Mouse (Mus musculus) testis, adult 2 months (tissue): ENCODE results near the gene Jazf1. TPM values are rescaled to one million over a fixed set of nuclear protein-coding genes. Genes with fewer than 3 reads are reported as not detected.

ENCODE experiments used
- H3K27ac ChIP-seq: fragments of 200-500 bp; 2 replicates; pipeline ENCODE4 v1.5.1; 2012; ENCODE audit warnings: low read depth, low read length; ENCODE audit not compliant: control insufficient read depth, insufficient read depth
- H3K27me3 ChIP-seq: fragments of 200-500 bp; 2 replicates; pipeline ENCODE4 v1.6.1; 2012; ENCODE audit warnings: mild to moderate bottlenecking, low read length, moderate library complexity; ENCODE audit not compliant: control insufficient read depth, insufficient read depth
- H3K36me3 ChIP-seq: fragments of 200-500 bp; 2 replicates; pipeline ENCODE4 v1.6.1; 2012; ENCODE audit warnings: mild to moderate bottlenecking, low read length; ENCODE audit not compliant: control insufficient read depth, insufficient read depth
- H3K4me1 ChIP-seq: fragments of 200-500 bp; 2 replicates; pipeline ENCODE4 v1.6.1; 2012; ENCODE audit warnings: low read length; ENCODE audit not compliant: control insufficient read depth, insufficient read depth
- H3K4me3 ChIP-seq: fragments of 200-500 bp; 2 replicates; pipeline ENCODE4 v1.5.1; 2012; ENCODE audit warnings: low read depth, mild to moderate bottlenecking, low read length, moderate library complexity, mixed read lengths; ENCODE audit not compliant: control insufficient read depth
- CTCF ChIP-seq: fragments of 200-500 bp; IDR thresholded peaks from 2 replicates; pipeline ENCODE4 v1.5.1; 2012; ENCODE audit warnings: low read depth, mild to moderate bottlenecking, inconsistent platforms, low read length, moderate library complexity; ENCODE audit not compliant: control insufficient read depth, insufficient read depth, insufficient replicate concordance
- POLR2A ChIP-seq: fragments of 200-500 bp; IDR thresholded peaks from 2 replicates; pipeline ENCODE4 v1.6.1; 2012; ENCODE audit warnings: low read depth, mild to moderate bottlenecking, inconsistent platforms, low read length, moderate library complexity; ENCODE audit not compliant: control insufficient read depth
- polyA plus RNA-seq: library from polyadenylated mRNA; depleted of rRNA; stranded (reverse); fragments of >200 nt; gene quantifications from 2 replicates; pipeline ENCODE4 v1.2.3, GENCODE M21; 2012

Gene Jazf1
- polyA plus RNA-seq, 1 experiment = 51.8 TPM

- no peaks in the 10 kb centered on the region for H3K27me3 ChIP-seq
- no peak overlapping the region for H3K4me3 ChIP-seq
- no peaks in the 10 kb centered on the region for H3K36me3 ChIP-seq
- no peaks in the 10 kb centered on the region for H3K4me1 ChIP-seq
- TF ChIP-seq CTCF = no peak
- no peak for TF ChIP-seq POLR2A
- no peak overlapping the region for H3K27ac ChIP-seq
These were observed 207.1 kb downstream of the Jazf1 start for GRCm38 (mm10) chr6:52861186-52861820.

GRCm38 (mm10) chr6:52860713-52861112, 207.7 kb downstream of the Jazf1 start:
- H3K4me1 ChIP-seq = no peaks in the 10 kb centered on the region
- no peaks in the 10 kb centered on the region for H3K36me3 ChIP-seq
- H3K27me3 ChIP-seq = no peaks in the 10 kb centered on the region
- H3K4me3 ChIP-seq = no peak overlapping the region
- H3K27ac ChIP-seq = no peak overlapping the region
- TF ChIP-seq CTCF (no peak), POLR2A (no peak)

- Histone ChIP-seq H3K4me3 (no peak overlapping the region), H3K4me1 (no peaks in the 10 kb centered on the region), H3K27me3 (no peaks in the 10 kb centered on the region), H3K36me3 (no peaks in the 10 kb centered on the region), H3K27ac (no peak overlapping the region)
- TF ChIP-seq POLR2A (no peak), CTCF (no peak)
These were observed 209.5 kb downstream of the Jazf1 start for GRCm38 (mm10) chr6:52858911-52859431.

GRCm38 (mm10) chr6:52852404-52853107, 215.9 kb downstream of the Jazf1 start:
- Histone ChIP-seq H3K27ac (no peak overlapping the region), H3K36me3 (no peaks in the 10 kb centered on the region), H3K27me3 (no peaks in the 10 kb centered on the region), H3K4me3 (no peak overlapping the region), H3K4me1 (no peaks in the 10 kb centered on the region)
- TF ChIP-seq CTCF (no peak), POLR2A (no peak)

GRCm38 (mm10) chr6:52851975-52852374, 216.5 kb downstream of the Jazf1 start:
- Histone ChIP-seq H3K4me3 (no peak overlapping the region), H3K4me1 (no peaks in the 10 kb centered on the region), H3K27ac (no peak overlapping the region), H3K27me3 (no peaks in the 10 kb centered on the region), H3K36me3 (no peaks in the 10 kb centered on the region)
- no peak for TF ChIP-seq CTCF
- no peak for TF ChIP-seq POLR2A

- no peak overlapping the region for H3K27ac ChIP-seq
- H3K27me3 ChIP-seq = no peaks in the 10 kb centered on the region
- H3K4me3 ChIP-seq = no peak overlapping the region
- TF ChIP-seq CTCF (no peak), POLR2A (no peak)
- H3K4me1 ChIP-seq = no peaks in the 10 kb centered on the region
- no peaks in the 10 kb centered on the region for H3K36me3 ChIP-seq
These were observed 217.4 kb downstream of the Jazf1 start for GRCm38 (mm10) chr6:52851019-52851418.

- no peak for TF ChIP-seq POLR2A
- no peak for TF ChIP-seq CTCF
- Histone ChIP-seq H3K4me3 (no peak overlapping the region), H3K36me3 (no peaks in the 10 kb centered on the region), H3K4me1 (no peaks in the 10 kb centered on the region), H3K27me3 (no peaks in the 10 kb centered on the region), H3K27ac (no peak overlapping the region)
These were observed 220.2 kb downstream of the Jazf1 start for GRCm38 (mm10) chr6:52848199-52848598.
